Mouse (Mus musculus) kidney, embryonic 15.5 days (tissue): ENCODE measurements around the gene Agbl4. TPM values are rescaled to one million over a fixed set of nuclear protein-coding genes. Genes with fewer than 3 reads are reported as not detected.
A peak's percentile ranks its signal among the peaks of the same experiment; 100 is the strongest.

Source experiments
- ATAC-seq: fragments of 200-750 bp; cut with Nextera tagmentation; replicated peaks from 2 replicates; pipeline ENCODE4 v1.8.0; 2017; ENCODE audit warnings: moderate TSS enrichment; ENCODE audit not compliant: low FRiP score
- H3K27ac ChIP-seq: fragments of 300-500 bp; sonication (generic); 2 replicates; pipeline ENCODE4 v1.5.1; 2015; ENCODE audit warnings: mild to moderate bottlenecking, inconsistent platforms
- H3K27me3 ChIP-seq: fragments of 300-500 bp; sonication (generic); 2 replicates; pipeline ENCODE4 v1.6.1; 2015; ENCODE audit warnings: inconsistent platforms
- H3K36me3 ChIP-seq: fragments of 300-500 bp; sonication (generic); 2 replicates; pipeline ENCODE4 v1.6.1; 2015; ENCODE audit warnings: inconsistent platforms
- H3K4me1 ChIP-seq: fragments of 300-500 bp; sonication (generic); 2 replicates; pipeline ENCODE4 v1.6.1; 2015; ENCODE audit warnings: inconsistent platforms
- H3K4me2 ChIP-seq: fragments of 300-500 bp; sonication (generic); 2 replicates; pipeline ENCODE4 v1.6.1; 2015; ENCODE audit warnings: moderate library complexity, mild to moderate bottlenecking, inconsistent platforms
- H3K4me3 ChIP-seq: fragments of 300-500 bp; sonication (generic); replicated peaks from 2 replicates; pipeline ENCODE4 v1.5.1; 2015; ENCODE audit warnings: mild to moderate bottlenecking, inconsistent platforms
- H3K9ac ChIP-seq: fragments of 300-500 bp; sonication (generic); 2 replicates; pipeline ENCODE4 v1.6.1; 2015; ENCODE audit warnings: mild to moderate bottlenecking, inconsistent platforms
- H3K9me3 ChIP-seq: fragments of 300-500 bp; sonication (generic); replicated peaks from 2 replicates; pipeline ENCODE4 v1.6.1; 2016; ENCODE audit warnings: inconsistent platforms
- whole genome bisulfite sequencing: fragments of 180-500 bp; shearing (Covaris S2); methylation state at CpG from one replicate; pipeline ENCODE4 v1.1.7; 2015; ENCODE audit warnings: mixed read lengths; 5-methylcytosine and 5-hydroxymethylcytosine counted together
- polyA plus RNA-seq: library from polyadenylated mRNA; unstranded; fragments of >200 nt; fragmentation: Nextera tagmentation; extraction: Ambion mirVana; gene quantifications from 2 replicates; pipeline ENCODE4 v1.2.1, GENCODE M21; 2015

The Agbl4 gene
- polyA plus RNA-seq, 1 experiment from 2014 or later, result 0.43 TPM

- no peaks in the 10 kb centered on the region for H3K9me3 ChIP-seq
These were observed 1276.4 kb downstream of the Agbl4 start for GRCm38 (mm10) chr4:111673904-111674303.

GRCm38 (mm10) chr4:111681926-111682325 is 1284.5 kb downstream of the Agbl4 start:
- Histone ChIP-seq H3K4me2 (no peak overlapping the region), H3K36me3 (no peaks in the 10 kb centered on the region), H3K9ac (no peak overlapping the region), H3K27me3 (no peaks in the 10 kb centered on the region), H3K4me1 (no peaks in the 10 kb centered on the region), H3K27ac (no peak overlapping the region), H3K9me3 (no peaks in the 10 kb centered on the region), H3K4me3 (no peak overlapping the region)
- WGBS, result 83% methylated on average over 5 of the region's 5 CpGs
- no peak for ATAC-seq

More at GRCm38 (mm10) chr4:111673904-111674303, 1276.4 kb downstream of the Agbl4 start:
- no peaks in the 10 kb centered on the region for H3K27me3 ChIP-seq
- H3K27ac ChIP-seq, result no peak overlapping the region
- no peak overlapping the region for H3K9ac ChIP-seq
- peaks cover 16% of the 10 kb centered on the region for H3K4me1 ChIP-seq
- no peak for ATAC-seq
- H3K4me3 ChIP-seq, result no peak overlapping the region
- no peaks in the 10 kb centered on the region for H3K36me3 ChIP-seq
- no peak overlapping the region for H3K4me2 ChIP-seq

- Histone ChIP-seq H3K27me3 (no peaks in the 10 kb centered on the region), H3K4me3 (no peak overlapping the region), H3K9ac (no peak overlapping the region), H3K27ac (no peak overlapping the region), H3K36me3 (no peaks in the 10 kb centered on the region), H3K4me1 (peaks cover 4% of the 10 kb centered on the region; the same call in 1 of the 2 replicates), H3K9me3 (no peaks in the 10 kb centered on the region), H3K4me2 (no peak overlapping the region)
- WGBS, result 80% methylated on average over 3 of the region's 3 CpGs
- ATAC-seq, result no peak
These were observed 1285.3 kb downstream of the Agbl4 start for GRCm38 (mm10) chr4:111682793-111683192.

- Histone ChIP-seq H3K4me3 (no peak overlapping the region), H3K27me3 (no peaks in the 10 kb centered on the region), H3K9ac (no peak overlapping the region), H3K27ac (no peak overlapping the region), H3K4me2 (no peak overlapping the region), H3K36me3 (no peaks in the 10 kb centered on the region), H3K4me1 (peaks cover 4% of the 10 kb centered on the region; the same call in 1 of the 2 replicates), H3K9me3 (no peaks in the 10 kb centered on the region)
- 57% methylated on average over 5 of the region's 5 CpGs for WGBS
- ATAC-seq, result no peak
These were observed 1286.4 kb downstream of the Agbl4 start for GRCm38 (mm10) chr4:111683843-111684242.

- Histone ChIP-seq H3K36me3 (no peaks in the 10 kb centered on the region), H3K27ac (no peak overlapping the region), H3K4me3 (no peak overlapping the region), H3K9me3 (no peaks in the 10 kb centered on the region), H3K4me1 (peaks cover 4% of the 10 kb centered on the region; the same call in 1 of the 2 replicates), H3K9ac (no peak overlapping the region), H3K27me3 (no peaks in the 10 kb centered on the region), H3K4me2 (no peak overlapping the region)
- ATAC-seq, result no peak
- 86% methylated on average over 2 of the region's 2 CpGs for WGBS
These were observed 1288.5 kb downstream of the Agbl4 start for GRCm38 (mm10) chr4:111685951-111686350.

GRCm38 (mm10) chr4:111686951-111687350 is 1289.5 kb downstream of the Agbl4 start:
- peaks cover 4% of the 10 kb centered on the region; the same call in 1 of the 2 replicates for H3K4me1 ChIP-seq
- H3K9ac ChIP-seq, result no peak overlapping the region
- no peaks in the 10 kb centered on the region for H3K9me3 ChIP-seq
- H3K4me3 ChIP-seq, result peak overlapping the region; percentile 29
- no peak overlapping the region for H3K27ac ChIP-seq
- WGBS, result 5% methylated on average over 9 of the region's 9 CpGs
- no peaks in the 10 kb centered on the region for H3K36me3 ChIP-seq
- H3K27me3 ChIP-seq, result no peaks in the 10 kb centered on the region
- ATAC-seq, result peak; percentile 83
- peak overlapping the region; percentile 51 for H3K4me2 ChIP-seq

- Histone ChIP-seq H3K9ac (0 out of 2 replicates have a peak overlapping the region, but pooled peaks have one; percentile 7), H3K36me3 (no peaks in the 10 kb centered on the region), H3K27me3 (no peaks in the 10 kb centered on the region), H3K9me3 (no peaks in the 10 kb centered on the region), H3K4me2 (peak overlapping the region; percentile 51), H3K4me3 (peak overlapping the region; percentile 10), H3K4me1 (peaks cover 4% of the 10 kb centered on the region; the same call in 1 of the 2 replicates), H3K27ac (no peak overlapping the region)
- 15% methylated on average over 6 of the region's 6 CpGs for WGBS
- peak; percentile 86 for ATAC-seq
These were observed 1290.2 kb downstream of the Agbl4 start for GRCm38 (mm10) chr4:111687613-111688012.

- H3K4me3 ChIP-seq, result no peak overlapping the region
- no peaks in the 10 kb centered on the region for H3K9me3 ChIP-seq
- no peak overlapping the region for H3K9ac ChIP-seq
- peaks cover 4% of the 10 kb centered on the region; the same call in 1 of the 2 replicates for H3K4me1 ChIP-seq
- 62% methylated on average over 5 of the region's 5 CpGs for WGBS
- no peak overlapping the region for H3K4me2 ChIP-seq
- H3K27ac ChIP-seq, result no peak overlapping the region
- no peaks in the 10 kb centered on the region for H3K27me3 ChIP-seq
- no peak for ATAC-seq
- H3K36me3 ChIP-seq, result no peaks in the 10 kb centered on the region
These were observed 1293.6 kb downstream of the Agbl4 start for GRCm38 (mm10) chr4:111691057-111691543.

GRCm38 (mm10) chr4:111701381-111701780 is 1303.9 kb downstream of the Agbl4 start:
- WGBS, result 71% methylated on average over 1 of the region's 1 CpGs
- no peaks in the 10 kb centered on the region for H3K9me3 ChIP-seq
- H3K9ac ChIP-seq, result no peak overlapping the region
- H3K27me3 ChIP-seq, result no peaks in the 10 kb centered on the region
- H3K36me3 ChIP-seq, result no peaks in the 10 kb centered on the region
- 0 out of 2 replicates have a peak, but pooled peaks cover 7% of the 10 kb centered on the region for H3K4me1 ChIP-seq
- no peak overlapping the region for H3K4me2 ChIP-seq
- no peak overlapping the region for H3K27ac ChIP-seq
- H3K4me3 ChIP-seq, result no peak overlapping the region
- no peak for ATAC-seq

- Histone ChIP-seq H3K27me3 (no peaks in the 10 kb centered on the region), H3K27ac (no peak overlapping the region), H3K9me3 (no peaks in the 10 kb centered on the region), H3K36me3 (no peaks in the 10 kb centered on the region), H3K4me2 (no peak overlapping the region), H3K4me3 (no peak overlapping the region), H3K9ac (no peak overlapping the region), H3K4me1 (0 out of 2 replicates have a peak, but pooled peaks cover 7% of the 10 kb centered on the region)
- WGBS, result 32% methylated on average over 2 of the region's 2 CpGs
- ATAC-seq, result peak; percentile 87
These were observed 1306.7 kb downstream of the Agbl4 start for GRCm38 (mm10) chr4:111704126-111704525.

- WGBS, result 25% methylated on average over 3 of the region's 3 CpGs
- peak; percentile 77 for ATAC-seq
- H3K36me3 ChIP-seq, result no peaks in the 10 kb centered on the region
These were observed 1307.5 kb downstream of the Agbl4 start for GRCm38 (mm10) chr4:111704975-111705374.

More at GRCm38 (mm10) chr4:111704975-111705374, 1307.5 kb downstream of the Agbl4 start:
- 0 out of 2 replicates have a peak, but pooled peaks cover 7% of the 10 kb centered on the region for H3K4me1 ChIP-seq
- no peaks in the 10 kb centered on the region for H3K27me3 ChIP-seq
- no peaks in the 10 kb centered on the region for H3K9me3 ChIP-seq
- H3K27ac ChIP-seq, result peak overlapping the region; percentile 62
- no peak overlapping the region for H3K9ac ChIP-seq
- no peak overlapping the region for H3K4me2 ChIP-seq
- no peak overlapping the region for H3K4me3 ChIP-seq
